Mouse (Mus musculus) mature B cell (primary cell): ENCODE data around the gene Usf3.

ENCODE experiments used
- in situ Hi-C: fragments of 300-500 bp; cut with MboI; formaldehyde crosslinking; loops from 2 replicates; pipeline ENCODE4 v1.14.3; 2019

Gene Usf3

GRCm38 (mm10) chr16:44238835-44239263 lies 65.8 kb downstream of the Usf3 start:
- in situ Hi-C loops: no loop called here

- in situ Hi-C loops: loop anchor here (10.0 kb wide), 1 partner anchor 114 kb away; no protein-coding TSS in a partner anchor
These were observed 67.4 kb downstream of the Usf3 start for GRCm38 (mm10) chr16:44240406-44240805.

- in situ Hi-C loops: loop anchor here (10.0 kb wide), 1 partner anchor 112 kb away; no protein-coding TSS in a partner anchor
These were observed 69.6 kb downstream of the Usf3 start for GRCm38 (mm10) chr16:44242633-44243032.

- in situ Hi-C loops: loop anchor here (10.0 kb wide), 1 partner anchor 111 kb away; no protein-coding TSS in a partner anchor
These were observed 70.3 kb downstream of the Usf3 start for GRCm38 (mm10) chr16:44243323-44243722.

- in situ Hi-C loops: loop anchor here (10.0 kb wide), 1 partner anchor 105 kb away; no protein-coding TSS in a partner anchor
These were observed 76.9 kb downstream of the Usf3 start for GRCm38 (mm10) chr16:44249985-44250384.

GRCm38 (mm10) chr16:44252735-44253134 lies 79.7 kb downstream of the Usf3 start:
- in situ Hi-C loops: no loop called here

GRCm38 (mm10) chr16:44253797-44254634 lies 81.0 kb downstream of the Usf3 start:
- in situ Hi-C loops: no loop called here

- in situ Hi-C loops: no loop called here
These were observed 81.7 kb downstream of the Usf3 start for GRCm38 (mm10) chr16:44254698-44255097.

- in situ Hi-C loops: no loop called here
These were observed 84.4 kb downstream of the Usf3 start for GRCm38 (mm10) chr16:44257476-44257875.

GRCm38 (mm10) chr16:44264916-44265315 lies 91.9 kb downstream of the Usf3 start:
- in situ Hi-C loops: no loop called here

- in situ Hi-C loops: no loop called here
These were observed 92.5 kb downstream of the Usf3 start for GRCm38 (mm10) chr16:44265562-44265961.

- in situ Hi-C loops: no loop called here
These were observed 95.6 kb downstream of the Usf3 start for GRCm38 (mm10) chr16:44268541-44269215.

- in situ Hi-C loops: no loop called here
These were observed 96.5 kb downstream of the Usf3 start for GRCm38 (mm10) chr16:44269578-44269977.

GRCm38 (mm10) chr16:44270606-44271005 lies 97.6 kb downstream of the Usf3 start:
- in situ Hi-C loops: no loop called here

- in situ Hi-C loops: no loop called here
These were observed 98.5 kb downstream of the Usf3 start for GRCm38 (mm10) chr16:44271371-44272038.
